Mouse (Mus musculus) cerebellum, adult 11 months (tissue): ENCODE measurements at regions not wholly inside any gene's neighbourhood (a gene's known extent, or its start where the extent isn't known, plus 50 kb on each side); places are given as distances from the start of the nearest gene placed in this dataset.

ENCODE experiments used
- DNase-seq: peaks from one replicate; pipeline ENCODE4 v3.0.0; 2022

DNA sequence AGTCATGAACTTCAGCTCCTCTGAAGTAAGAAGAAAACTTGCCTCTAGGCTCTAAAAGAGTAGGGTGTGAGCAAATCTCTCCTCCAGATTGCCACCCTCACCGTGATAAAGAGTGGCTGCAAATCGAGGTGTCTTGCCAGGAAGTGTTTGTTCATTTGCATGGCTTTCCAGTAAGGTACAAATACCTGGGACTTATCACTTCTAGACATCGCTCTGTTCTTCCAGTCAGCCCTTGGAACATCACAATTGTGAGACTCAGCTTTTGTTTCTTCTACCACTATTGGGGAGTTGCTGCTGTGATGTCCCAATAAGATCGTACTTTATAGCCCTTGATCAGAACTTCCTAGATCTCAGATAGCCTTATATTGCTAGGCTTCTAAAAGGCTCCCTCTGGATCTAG lies 566.9 kb upstream of the A1bg start:
- no peak for DNase-seq

DNA sequence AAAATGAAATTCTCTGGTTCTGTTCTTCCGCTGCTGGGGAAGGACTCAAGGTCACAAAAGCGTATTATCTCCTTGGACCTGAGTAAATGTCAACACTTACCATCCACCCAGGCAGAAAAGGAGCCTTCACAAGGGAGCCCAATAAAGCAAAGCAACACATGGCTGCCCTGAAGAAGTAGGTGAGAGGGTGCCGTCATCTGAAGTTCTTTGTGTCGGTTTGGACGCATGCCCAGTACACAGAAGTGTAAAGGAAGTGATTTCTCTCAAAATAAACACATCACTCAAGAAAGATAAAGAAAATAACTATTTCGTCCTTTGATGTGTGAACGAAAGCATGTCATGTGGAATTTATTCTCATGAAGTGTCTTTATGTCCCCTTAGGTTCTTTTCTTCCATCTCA lies 559.0 kb upstream of the A1bg start:
- DNase-seq, result no peak

DNA sequence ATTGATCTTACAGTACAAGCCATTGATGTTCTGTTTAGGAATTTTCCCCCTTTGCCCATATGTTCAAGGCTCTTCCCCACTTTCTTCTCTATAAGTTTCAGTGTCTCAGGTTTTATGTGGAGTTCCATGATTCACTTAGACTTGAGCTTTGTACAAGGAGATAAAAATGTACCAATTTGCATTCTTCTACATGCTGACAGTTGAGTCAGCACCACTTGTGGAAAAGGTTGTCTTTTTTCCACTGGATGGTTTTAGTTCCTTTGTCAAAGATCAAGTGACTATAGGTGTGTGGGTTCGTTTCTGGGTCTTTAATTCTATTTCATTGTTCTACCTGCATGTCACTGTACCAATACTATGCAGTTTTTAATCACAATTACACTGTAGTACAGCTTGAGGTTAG lies 551.1 kb upstream of the A1bg start:
- DNase-seq, result no peak

DNA sequence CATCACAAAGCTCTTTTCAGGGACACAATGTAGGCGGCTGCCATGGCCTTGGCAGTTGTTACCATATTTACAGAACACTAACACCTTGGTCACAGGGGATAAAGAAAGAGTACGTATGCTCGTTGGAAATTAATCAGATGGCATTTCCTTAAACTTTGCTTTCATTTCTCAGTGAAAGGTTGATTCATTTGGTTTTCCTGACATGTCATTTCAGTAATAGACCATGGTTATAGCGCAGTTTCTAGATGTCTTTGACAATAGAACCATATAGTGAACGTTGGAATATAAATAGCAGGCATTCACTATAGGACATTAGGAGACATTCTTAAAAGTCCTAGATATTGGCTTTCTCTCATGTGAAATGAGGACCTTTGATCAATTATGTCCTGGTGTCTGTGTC lies 532.2 kb upstream of the A1bg start:
- no peak for DNase-seq

DNA sequence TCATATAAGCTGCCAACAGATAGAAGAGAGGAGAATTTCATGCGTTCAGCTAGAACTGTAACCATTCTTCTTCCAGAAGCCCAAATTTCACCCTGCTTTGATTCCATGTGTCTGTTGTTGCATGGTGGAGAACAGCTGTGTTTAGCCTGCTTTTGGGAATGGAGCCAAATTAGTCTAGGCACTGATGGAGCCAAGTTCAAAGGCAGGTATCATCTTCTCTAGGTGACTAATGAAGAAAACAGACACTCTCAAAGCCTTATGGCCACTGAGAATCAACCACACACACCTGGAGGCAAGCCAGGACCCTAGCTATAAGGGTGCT lies 531.5 kb upstream of the A1bg start:
- no peak for DNase-seq

DNA sequence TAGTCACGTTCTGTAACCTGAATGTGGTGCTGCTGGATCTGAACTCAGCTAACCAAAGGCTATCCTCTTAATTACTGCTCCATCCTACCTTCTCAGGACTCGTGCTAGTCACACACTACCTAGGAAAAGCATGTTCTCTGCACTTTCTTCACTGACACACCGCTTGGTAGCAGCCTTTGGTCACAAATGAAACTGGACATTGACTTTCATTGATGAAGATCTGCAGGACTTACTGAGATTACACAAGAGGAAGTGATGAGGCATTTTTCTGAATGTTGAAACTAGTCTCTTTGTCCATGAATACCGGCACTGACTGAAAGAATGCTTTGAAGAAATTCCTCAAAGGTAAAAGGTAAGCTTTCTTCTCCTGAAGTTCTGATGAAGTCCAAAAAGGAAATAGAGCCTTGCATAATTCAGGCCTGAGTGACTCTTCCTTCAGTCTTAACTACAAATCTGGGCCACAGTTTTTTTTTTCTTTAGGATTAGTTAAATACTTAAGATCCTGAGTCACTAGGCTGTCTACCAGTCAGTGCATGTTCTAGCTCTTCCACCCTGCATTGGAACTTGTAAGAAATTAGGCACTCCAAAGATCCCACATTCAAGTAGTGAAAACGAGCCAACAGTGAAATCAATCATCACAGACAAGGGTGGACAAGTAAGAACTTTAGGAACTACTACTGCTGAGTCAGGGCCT lies 531.0 kb upstream of the A1bg start:
- DNase-seq, result no peak

DNA sequence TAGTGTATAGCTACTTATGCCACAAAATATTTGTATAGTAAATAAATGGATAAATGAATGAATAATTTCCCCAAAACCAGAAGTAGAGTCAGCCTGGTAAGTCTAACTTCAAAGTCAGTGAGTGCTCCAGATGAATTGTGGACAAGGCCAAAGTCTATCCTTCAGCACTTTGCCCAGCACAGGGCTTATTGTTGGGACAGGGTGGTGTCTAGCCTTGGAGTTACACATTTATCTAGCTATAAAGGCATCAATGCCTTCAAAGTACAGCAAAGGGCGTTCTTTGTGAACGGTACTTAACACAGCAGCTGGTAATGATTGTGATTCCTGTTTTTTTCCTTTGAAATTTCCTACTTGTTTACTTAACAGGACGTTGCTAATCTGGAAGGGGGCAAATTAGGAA lies 527.4 kb upstream of the A1bg start:
- no peak for DNase-seq

DNA sequence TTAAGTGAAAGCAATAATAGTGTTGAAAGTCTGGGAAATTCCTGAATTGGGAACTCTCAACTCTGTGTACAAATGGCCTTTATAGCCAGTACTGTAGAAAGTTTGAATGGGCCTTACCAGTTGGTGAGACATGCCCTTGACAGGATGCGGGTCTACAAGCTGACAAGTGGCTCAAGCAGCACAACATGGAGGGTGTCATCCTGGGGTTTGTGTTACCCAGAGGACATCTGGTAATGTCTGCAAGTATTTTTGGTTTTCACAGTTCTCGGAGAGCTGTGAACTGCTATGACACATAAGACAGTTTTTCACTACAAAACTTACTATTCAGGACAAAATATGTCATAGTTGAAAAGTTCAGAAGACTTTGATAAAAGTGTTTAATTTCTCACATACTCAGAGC lies 525.7 kb upstream of the A1bg start:
- DNase-seq, result no peak

DNA sequence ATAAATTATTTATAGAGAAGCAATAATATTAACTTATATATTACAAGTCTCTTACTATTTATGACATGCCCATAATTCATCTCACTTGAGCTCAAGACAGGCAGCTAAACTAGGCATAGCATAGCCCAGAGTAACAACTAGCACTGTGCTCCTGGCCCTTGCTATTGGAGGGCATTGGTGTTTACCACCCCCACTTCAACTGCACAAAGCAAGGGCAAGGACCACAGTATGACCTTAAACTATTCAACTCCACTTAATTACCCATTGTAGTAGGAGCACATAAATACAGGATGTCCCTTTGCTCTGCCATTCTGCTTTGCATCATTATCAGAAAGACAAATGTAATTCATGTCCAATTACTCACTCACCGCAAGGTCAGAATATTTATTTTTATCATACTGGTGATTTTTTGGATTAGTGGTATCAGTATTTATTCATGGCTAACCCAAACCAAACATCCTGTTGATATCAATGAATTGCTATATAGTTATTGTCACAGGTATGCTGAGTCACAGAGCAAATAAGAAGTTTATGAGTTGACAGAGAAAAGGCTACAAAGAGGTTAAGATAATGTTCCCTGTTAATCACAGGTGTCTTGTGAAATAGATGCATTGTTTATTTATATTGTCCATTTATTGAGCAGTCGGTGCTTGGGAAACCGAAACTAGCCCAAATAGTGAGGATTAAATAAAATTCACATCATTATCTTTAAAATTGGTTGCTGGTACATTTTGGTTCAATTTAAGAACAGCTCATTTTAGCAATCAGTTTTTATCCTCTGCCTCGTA lies 523.4 kb upstream of the A1bg start:
- no peak for DNase-seq

DNA sequence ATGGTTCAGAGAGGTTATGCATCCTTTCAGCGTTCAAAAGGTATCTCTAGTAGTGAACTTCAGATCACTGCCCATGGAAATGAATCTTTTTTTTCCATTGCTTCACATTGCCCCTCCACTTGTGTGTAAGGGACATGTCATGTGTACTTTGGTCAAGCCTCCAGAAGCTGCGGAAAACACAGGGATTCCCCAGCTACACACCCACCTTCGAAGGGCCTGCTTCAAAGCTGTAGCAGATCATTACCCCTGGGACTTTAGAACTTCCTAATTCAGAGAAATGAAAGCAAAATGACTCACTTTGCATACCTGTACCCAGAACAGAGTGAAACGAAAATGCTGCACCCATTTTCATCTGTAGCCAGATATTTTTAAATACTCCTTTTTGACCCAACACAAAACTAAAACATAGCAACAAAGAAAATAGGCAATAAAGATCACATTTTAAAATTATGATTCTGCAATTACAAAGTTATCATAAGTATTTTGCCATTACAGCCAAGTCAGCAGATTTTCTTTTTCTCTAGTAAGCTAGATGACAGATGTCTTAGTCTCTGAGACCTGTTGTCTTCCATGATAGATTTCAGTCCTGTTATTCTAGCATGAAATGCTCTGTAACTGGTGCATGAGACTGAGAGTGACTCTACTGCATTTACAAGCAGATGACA lies 519.1 kb upstream of the A1bg start:
- DNase-seq, result no peak

DNA sequence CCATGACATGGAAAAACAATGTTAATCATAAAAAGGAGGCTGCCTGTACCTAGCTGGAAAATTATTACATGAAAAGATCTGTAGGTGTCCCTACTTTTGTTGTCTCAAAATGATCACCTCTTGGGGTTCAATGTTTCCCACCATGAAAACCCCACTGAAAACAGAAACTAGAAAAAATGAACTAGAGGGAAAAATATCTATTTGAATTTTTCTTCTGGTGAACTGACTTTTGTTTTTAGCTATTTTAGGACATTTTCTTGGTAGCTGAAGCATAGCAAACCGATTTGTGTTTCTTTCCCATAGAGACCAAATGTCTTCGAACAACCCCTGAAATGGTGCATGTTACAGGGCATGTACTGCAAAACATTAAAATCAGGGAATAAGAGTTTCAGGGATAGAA lies 518.2 kb upstream of the A1bg start:
- no peak for DNase-seq

DNA sequence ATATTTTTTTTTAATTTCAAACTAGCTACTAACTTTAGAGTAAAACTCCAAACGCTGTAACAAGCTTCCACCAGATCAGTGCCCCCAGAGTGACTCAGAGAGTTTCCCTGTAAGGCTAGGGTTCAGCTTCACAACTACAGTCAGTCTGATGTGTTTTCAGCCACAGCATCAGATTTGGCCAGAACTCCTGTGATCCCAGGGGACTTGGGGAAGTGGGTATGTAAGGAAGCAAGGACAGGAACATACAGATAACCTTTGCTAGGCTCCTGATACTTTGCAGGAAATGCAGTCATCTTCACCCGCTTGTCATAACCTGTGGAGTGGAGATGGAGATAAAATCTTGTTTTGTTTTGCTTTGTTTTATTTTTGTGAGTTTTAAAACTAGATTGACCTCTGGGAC lies 517.5 kb upstream of the A1bg start:
- no peak for DNase-seq

DNA sequence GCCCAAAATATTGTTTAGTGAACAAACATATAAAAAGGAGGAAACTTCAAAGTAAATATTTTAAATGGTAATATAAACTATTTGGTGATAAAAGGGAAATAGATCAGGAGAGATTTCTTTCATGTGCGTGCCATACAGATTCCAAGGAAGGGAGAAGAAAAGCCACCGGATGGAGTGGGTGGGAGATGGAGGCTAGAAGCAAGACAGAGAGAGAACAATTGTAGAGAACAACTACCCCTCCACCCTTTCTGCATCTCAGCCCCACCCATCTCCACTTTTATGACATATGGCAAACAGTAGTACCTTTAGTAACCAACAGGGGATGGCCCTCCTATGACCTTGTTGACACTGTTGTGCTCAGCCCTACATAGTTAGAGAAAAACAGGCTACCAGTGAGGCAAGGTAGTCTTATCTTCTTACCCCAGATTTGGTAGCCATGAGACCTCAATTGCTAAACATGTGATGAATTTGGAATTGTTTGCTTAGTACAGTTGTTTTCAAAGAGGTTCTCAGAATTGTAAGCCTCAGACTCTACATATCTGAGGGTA lies 516.9 kb upstream of the A1bg start:
- no peak for DNase-seq

DNA sequence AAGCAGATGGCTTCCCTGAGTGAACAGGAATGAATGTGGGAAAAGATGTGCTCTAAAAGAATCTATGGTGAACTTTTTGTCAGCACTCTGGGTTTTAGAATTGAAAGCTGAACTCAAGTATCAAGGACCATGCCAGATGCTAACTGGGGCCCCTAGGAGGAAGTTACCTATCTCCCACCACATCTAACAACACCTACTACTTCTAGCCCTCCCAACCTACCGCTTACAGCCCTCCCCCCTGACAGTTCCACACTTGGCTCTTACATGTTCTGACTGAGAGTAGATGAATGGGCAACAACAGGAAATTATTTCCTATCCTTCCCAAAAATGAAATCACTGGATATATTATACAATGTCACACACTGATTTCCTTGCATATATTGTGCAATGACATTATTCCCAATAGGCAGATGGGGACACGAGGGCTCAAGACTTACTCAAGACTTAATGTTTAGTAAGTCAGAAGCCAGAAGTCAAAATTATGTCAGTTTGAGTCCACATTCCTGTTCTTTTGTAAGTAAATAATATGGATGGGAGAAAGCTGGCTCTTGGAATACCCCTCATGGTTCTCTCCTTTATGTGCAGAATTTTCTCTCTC lies 506.1 kb upstream of the A1bg start:
- DNase-seq, result no peak

DNA sequence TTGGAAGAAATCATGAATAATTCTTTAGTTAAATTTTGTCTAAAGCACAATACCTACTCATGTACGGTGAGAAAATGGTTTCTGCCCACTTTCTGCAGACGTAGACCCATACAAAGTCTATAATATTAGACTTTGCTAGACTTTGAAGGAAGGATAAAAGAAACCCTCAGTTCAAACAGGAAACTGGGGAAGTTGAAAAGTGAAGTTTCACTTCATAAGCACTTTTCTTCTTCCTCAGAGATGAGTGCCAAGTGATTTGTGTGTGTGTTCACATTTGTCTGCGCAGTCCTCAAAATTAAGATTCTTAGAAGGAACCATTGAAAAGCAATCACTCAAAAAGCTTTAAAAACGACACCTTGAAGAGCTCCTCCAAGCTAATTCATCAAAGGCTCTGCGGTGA lies 500.2 kb upstream of the A1bg start:
- DNase-seq, result no peak

DNA sequence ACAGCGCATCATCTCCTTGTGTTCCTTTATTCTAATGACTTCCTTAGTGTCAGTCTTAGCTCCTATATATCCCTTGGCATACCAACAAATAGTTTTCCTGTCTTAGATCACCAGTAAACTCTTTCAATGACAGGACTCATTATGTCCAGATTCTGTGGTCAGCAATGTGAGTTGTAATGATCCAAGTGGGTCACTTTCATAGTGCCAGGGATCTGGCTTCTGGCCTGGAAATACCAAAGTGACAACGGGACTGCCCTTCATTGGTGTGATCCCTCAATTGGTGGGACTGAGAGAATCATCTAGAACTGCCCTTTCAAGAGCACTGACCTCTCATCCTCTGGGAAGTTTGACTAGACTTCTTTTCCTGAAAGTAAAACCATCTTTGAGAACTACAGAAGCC lies 494.7 kb upstream of the A1bg start:
- DNase-seq, result no peak

DNA sequence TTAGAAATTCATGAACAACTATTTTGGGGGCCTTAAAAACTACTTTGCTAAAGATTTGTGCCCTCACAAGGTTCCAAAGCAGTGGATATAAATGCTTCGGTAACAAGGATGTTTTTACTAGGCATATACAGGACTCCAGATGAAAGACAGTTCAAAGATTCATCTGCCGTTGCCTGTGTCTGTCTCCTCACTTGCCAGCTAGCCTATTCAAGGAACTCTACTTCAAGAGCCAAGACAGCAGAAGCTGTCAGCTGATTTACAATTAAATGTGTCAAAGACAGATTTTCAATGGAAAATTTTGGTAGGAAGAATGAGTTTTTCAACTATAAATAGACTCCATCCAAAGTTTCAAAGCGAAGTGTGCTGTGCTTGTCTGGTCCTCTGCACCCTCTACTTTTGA lies 494.0 kb upstream of the A1bg start:
- no peak for DNase-seq

DNA sequence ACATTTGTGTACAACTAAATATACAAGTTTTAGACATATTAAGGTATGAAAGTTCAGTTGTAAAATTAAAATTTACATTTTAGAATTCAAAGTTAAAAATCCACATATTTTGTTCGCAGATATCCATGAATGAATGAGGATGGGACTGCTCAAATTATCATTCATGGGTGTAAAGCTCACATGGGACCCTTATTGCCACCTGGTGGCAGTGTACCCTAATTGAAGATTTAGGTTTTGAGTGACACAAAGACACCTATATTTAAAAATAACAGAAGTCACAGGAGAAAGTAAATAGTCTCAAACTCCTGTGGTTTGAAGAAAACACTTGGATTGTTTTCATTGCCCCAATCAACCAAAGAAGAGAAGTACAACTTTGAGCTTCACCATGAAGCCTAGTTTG lies 492.8 kb upstream of the A1bg start:
- DNase-seq, result no peak

DNA sequence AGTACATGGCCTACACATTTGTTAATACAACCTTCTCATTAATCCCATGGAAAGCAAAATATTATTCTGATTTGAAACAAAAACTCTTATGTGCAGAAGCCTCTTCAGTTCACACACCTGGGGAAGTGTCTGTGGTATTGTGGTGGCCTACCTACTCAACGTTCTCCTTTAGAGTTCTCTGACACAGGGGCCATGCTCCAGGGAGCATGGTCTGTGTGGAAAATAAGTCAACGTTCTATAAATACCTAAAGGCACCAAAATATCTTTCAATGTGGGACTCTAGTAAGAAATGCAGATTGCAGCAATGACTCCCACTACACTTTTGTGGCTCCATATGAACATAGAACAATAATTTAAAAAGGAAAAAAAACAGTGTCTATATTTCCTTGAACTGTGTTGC lies 489.0 kb upstream of the A1bg start:
- no peak for DNase-seq

DNA sequence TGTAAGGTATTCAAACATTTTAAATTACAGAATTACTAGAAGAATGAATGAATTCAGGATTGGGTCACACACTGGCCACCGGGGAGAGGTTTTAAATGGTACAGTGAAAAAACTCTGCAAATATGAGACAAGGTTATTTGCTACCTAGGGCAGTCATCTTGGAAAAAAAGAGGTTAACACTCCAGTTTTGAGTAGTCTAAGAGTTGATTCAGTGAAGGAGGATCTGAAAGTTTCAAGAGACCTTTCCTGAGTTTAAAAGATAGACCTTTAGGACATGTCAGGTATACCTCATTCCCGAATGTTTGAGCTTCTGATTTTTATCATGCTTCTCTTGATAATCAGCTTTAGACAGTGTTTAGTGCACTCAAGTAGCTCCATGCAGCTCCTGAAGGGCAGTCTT lies 488.0 kb upstream of the A1bg start:
- no peak for DNase-seq

DNA sequence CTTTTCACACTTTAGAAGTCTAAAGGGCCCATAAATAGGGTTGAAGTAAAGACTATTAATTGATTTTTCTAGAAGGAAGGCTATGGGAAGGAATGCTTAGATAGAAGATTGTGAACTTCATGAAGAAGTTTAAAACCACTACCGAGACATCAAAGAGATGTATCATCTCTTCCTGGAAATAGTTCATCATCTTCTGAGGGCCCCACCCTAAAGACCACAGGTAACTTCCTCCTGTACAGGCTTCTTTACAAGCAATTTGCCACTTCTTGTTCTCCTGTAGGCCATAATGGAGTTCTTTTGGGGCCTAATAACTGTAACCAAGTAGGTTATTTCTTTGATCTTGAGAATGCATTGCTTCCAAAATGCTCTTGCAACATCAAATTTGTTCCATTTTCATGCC lies 485.8 kb upstream of the A1bg start:
- DNase-seq, result no peak

DNA sequence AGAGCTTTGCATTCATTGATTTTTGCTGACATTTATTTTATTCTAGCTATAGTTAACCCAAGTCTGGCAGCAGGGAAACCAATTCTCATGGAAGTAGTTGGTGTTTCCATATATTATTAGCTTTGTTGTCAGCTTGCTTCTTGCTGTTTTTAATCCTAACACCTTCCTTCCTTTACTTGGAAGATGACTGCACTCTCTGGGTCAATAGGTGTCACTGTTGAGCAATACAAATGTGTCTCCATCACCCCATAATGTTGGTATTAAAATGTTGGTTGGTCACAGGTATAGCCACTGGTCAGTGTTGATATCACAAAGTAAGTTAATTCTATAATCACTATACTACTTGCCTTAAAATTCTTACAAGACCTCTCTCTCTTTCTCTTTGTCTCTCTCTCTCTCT lies 477.9 kb upstream of the A1bg start:
- DNase-seq, result no peak

DNA sequence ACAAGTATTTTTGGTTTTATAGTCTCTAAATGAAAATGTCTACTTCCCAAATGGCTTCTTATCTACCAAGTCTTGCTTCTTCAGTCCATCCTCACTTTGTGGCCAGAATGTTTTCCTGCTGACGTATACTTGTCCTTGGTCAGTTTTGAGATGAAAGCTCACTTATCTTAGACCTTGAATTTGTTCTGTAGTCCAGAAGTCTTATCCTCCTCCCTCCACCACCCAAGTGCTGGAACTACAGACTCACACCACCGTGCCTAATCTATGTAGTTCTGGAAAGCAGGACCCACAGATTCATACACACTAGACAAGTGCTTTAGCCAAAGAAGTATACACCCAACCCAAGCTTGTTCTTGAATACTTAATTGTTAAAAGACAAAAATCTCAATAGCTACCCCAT lies 477.2 kb upstream of the A1bg start:
- no peak for DNase-seq

DNA sequence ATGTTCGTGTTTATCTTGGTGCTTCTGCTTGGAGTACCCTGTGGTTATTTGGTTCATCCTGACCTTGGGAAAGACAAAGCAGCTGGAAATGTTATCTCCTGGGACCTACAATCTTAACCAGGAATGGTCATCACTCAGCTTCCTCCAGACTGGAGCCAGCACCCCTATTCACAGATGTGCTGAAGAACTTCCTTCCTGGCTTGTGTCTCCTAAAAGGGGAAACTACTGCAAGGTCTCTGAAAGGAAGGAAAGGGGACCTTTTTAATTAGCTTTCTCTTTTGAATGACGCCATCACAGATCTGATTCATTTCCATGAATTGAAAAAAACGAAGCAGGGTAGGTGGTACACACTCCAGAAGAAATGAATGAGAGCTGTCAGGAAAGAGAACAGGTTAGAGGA lies 476.0 kb upstream of the A1bg start:
- DNase-seq, result no peak
